Mouse (Mus musculus) left cerebral cortex, postnatal 36 days (tissue): ENCODE data around the gene Anxa3. TPM values are rescaled to one million over a fixed set of nuclear protein-coding genes. Genes with fewer than 3 reads are reported as not detected.

Experiments used
- total RNA-seq, 2 experiments: library from RNA; stranded (reverse); gene quantifications; 2 replicates each; pipeline ENCODE4 v1.2.3; 2021

Anxa3 gene
- total RNA-seq, 2 experiments from 2014 or later, result 11.1 to 16.7 TPM

Other genes starting within 250 kb of the Anxa3 start
- 10 to 100 TPM; 12.6 to 12.9 TPM for gene Bmp2k, start 204.3 kb downstream of the Anxa3 start, total RNA-seq